Mouse (Mus musculus) kidney, postnatal 0 days (tissue): ENCODE results near the gene Cit. TPM values are rescaled to one million over a fixed set of nuclear protein-coding genes. Genes with fewer than 3 reads are reported as not detected.

Experiments
- ATAC-seq: fragments of 200-750 bp; cut with Nextera tagmentation; replicated peaks from 2 replicates; pipeline ENCODE4 v1.8.0; 2017; ENCODE audit warnings: low read depth, moderate number of reproducible peaks, moderate TSS enrichment, moderate library complexity; ENCODE audit not compliant: low FRiP score
- DNase-seq: peaks from one replicate; pipeline ENCODE4 v3.0.0-alpha.2; 2016; ENCODE audit warnings: low spot score
- H3K27ac ChIP-seq: fragments of 300-500 bp; sonication (generic); 2 replicates; pipeline ENCODE4 v1.5.1; 2014; ENCODE audit warnings: mild to moderate bottlenecking
- H3K27me3 ChIP-seq: fragments of 300-500 bp; sonication (generic); 2 replicates; pipeline ENCODE4 v1.6.1; 2014; ENCODE audit warnings: low read length, mixed read lengths; ENCODE audit not compliant: insufficient read depth
- H3K36me3 ChIP-seq: fragments of 300-500 bp; sonication (generic); 2 replicates; pipeline ENCODE4 v1.6.1; 2014; ENCODE audit warnings: low read length, mixed read lengths; ENCODE audit not compliant: insufficient read depth
- H3K4me1 ChIP-seq: fragments of 300-500 bp; sonication (generic); replicated peaks from 2 replicates; pipeline ENCODE4 v1.6.1; 2014; ENCODE audit warnings: antibody characterized with exemption, low read length, mixed read lengths; ENCODE audit not compliant: insufficient read depth
- H3K4me2 ChIP-seq: fragments of 300-500 bp; sonication (generic); 2 replicates; pipeline ENCODE4 v1.6.1; 2014; ENCODE audit warnings: mild to moderate bottlenecking, low read length, moderate library complexity, mixed read lengths
- H3K4me3 ChIP-seq: fragments of 300-500 bp; sonication (generic); replicated peaks from 2 replicates; pipeline ENCODE4 v1.5.1; 2014; ENCODE audit warnings: low read depth, low read length
- H3K9ac ChIP-seq: fragments of 300-500 bp; sonication (generic); 2 replicates; pipeline ENCODE4 v1.6.1; 2014; ENCODE audit warnings: low read depth, low read length
- H3K9me3 ChIP-seq: fragments of 300-500 bp; sonication (generic); replicated peaks from 2 replicates; pipeline ENCODE4 v1.6.1; 2016; ENCODE audit warnings: low read length, inconsistent platforms, mixed read lengths
- CTCF ChIP-seq: IDR thresholded peaks from 2 replicates; pipeline ENCODE4 v1.5.1; 2016; ENCODE audit warnings: antibody characterized with exemption, low read depth, mild to moderate bottlenecking, moderate library complexity
- WGBS: fragments of 180-500 bp; shearing (Covaris S2); extraction: QIAGEN DNeasy Blood & Tissue Kit; methylation state at CpG from one replicate; pipeline ENCODE4 v1.1.7; 2014; 5-methylcytosine and 5-hydroxymethylcytosine counted together
- polyA plus RNA-seq: library from polyadenylated mRNA; unstranded; fragments of >200 nt; fragmentation: Nextera tagmentation; extraction: Ambion mirVana; gene quantifications from 2 replicates; pipeline ENCODE4 v1.2.1, GENCODE M21; 2015

Cit gene
- polyA plus RNA-seq, 1 experiment from 2014 or later: 8.8 TPM

- DNase-seq (peak; percentile 51), ATAC-seq (peak; percentile 70)
- WGBS: 43% methylated on average over 2 of the region's 2 CpGs
- Histone ChIP-seq H3K9ac (no peak overlapping the region), H3K4me2 (0 out of 2 replicates have a peak overlapping the region, but pooled peaks have one; percentile 1), H3K36me3 (peaks cover 15% of the 10 kb centered on the region), H3K9me3 (no peaks in the 10 kb centered on the region), H3K27ac (peak overlapping the region; percentile 86), H3K27me3 (no peaks in the 10 kb centered on the region), H3K4me3 (no peak overlapping the region), H3K4me1 (peaks cover 11% of the 10 kb centered on the region; the same call in 1 of the 2 replicates)
- TF ChIP-seq CTCF: no peak
Measured at GRCm38 (mm10) chr5:116009884-116010627, 165.0 kb downstream of the Cit start.

- Histone ChIP-seq H3K36me3 (peaks cover 30% of the 10 kb centered on the region), H3K27ac (no peak overlapping the region), H3K9me3 (no peaks in the 10 kb centered on the region), H3K4me3 (no peak overlapping the region), H3K27me3 (no peaks in the 10 kb centered on the region), H3K4me2 (no peak overlapping the region), H3K9ac (no peak overlapping the region), H3K4me1 (peaks cover 11% of the 10 kb centered on the region; the same call in 1 of the 2 replicates)
- ATAC-seq: no peak
- no peak for DNase-seq
- no peak for TF ChIP-seq CTCF
- WGBS: 89% methylated on average over 7 of the region's 7 CpGs
Measured at GRCm38 (mm10) chr5:116011700-116012099, 166.6 kb downstream of the Cit start.

- TF ChIP-seq CTCF: no peak
- DNase-seq: no peak
- Histone ChIP-seq H3K27me3 (no peaks in the 10 kb centered on the region), H3K4me3 (no peak overlapping the region), H3K27ac (no peak overlapping the region), H3K4me1 (peaks cover 7% of the 10 kb centered on the region; the same call in 1 of the 2 replicates), H3K9ac (no peak overlapping the region), H3K9me3 (no peaks in the 10 kb centered on the region), H3K36me3 (peaks cover 38% of the 10 kb centered on the region), H3K4me2 (no peak overlapping the region)
- ATAC-seq: no peak
- 88% methylated on average over 7 of the region's 7 CpGs for WGBS
Measured at GRCm38 (mm10) chr5:116012503-116012902, 167.4 kb downstream of the Cit start.

- DNase-seq: no peak
- H3K4me1 ChIP-seq: peaks cover 7% of the 10 kb centered on the region; the same call in 1 of the 2 replicates
- H3K27me3 ChIP-seq: no peaks in the 10 kb centered on the region
- H3K4me3 ChIP-seq: no peak overlapping the region
- 65% methylated on average over 8 of the region's 8 CpGs for WGBS
- H3K36me3 ChIP-seq: peaks cover 50% of the 10 kb centered on the region
- no peaks in the 10 kb centered on the region for H3K9me3 ChIP-seq
- H3K27ac ChIP-seq: no peak overlapping the region
- TF ChIP-seq CTCF: no peak
- no peak overlapping the region for H3K4me2 ChIP-seq
- no peak overlapping the region for H3K9ac ChIP-seq
- no peak for ATAC-seq
Measured at GRCm38 (mm10) chr5:116013821-116014220, 168.7 kb downstream of the Cit start.

- peaks cover 7% of the 10 kb centered on the region; the same call in 1 of the 2 replicates for H3K4me1 ChIP-seq
- H3K27me3 ChIP-seq: no peaks in the 10 kb centered on the region
- ATAC-seq (no peak), DNase-seq (no peak)
- no peak overlapping the region for H3K4me3 ChIP-seq
- no peak overlapping the region for H3K4me2 ChIP-seq
- peaks cover 52% of the 10 kb centered on the region for H3K36me3 ChIP-seq
- no peak for TF ChIP-seq CTCF
- H3K27ac ChIP-seq: no peak overlapping the region
- WGBS: 93% methylated on average over 11 of the region's 11 CpGs
- H3K9me3 ChIP-seq: no peaks in the 10 kb centered on the region
- no peak overlapping the region for H3K9ac ChIP-seq
Measured at GRCm38 (mm10) chr5:116014237-116014636, 169.2 kb downstream of the Cit start.

GRCm38 (mm10) chr5:116016542-116016941 is 171.5 kb downstream of the Cit start:
- Histone ChIP-seq H3K4me2 (no peak overlapping the region), H3K36me3 (peaks cover 70% of the 10 kb centered on the region), H3K4me3 (no peak overlapping the region), H3K27ac (no peak overlapping the region), H3K9me3 (no peaks in the 10 kb centered on the region), H3K4me1 (0 out of 2 replicates have a peak, but pooled peaks cover 3% of the 10 kb centered on the region), H3K9ac (no peak overlapping the region), H3K27me3 (no peaks in the 10 kb centered on the region)
- DNase-seq (no peak), ATAC-seq (no peak)
- no peak for TF ChIP-seq CTCF
- 91% methylated on average over 5 of the region's 5 CpGs for whole genome bisulfite sequencing
